In the genomic region with DNA sequence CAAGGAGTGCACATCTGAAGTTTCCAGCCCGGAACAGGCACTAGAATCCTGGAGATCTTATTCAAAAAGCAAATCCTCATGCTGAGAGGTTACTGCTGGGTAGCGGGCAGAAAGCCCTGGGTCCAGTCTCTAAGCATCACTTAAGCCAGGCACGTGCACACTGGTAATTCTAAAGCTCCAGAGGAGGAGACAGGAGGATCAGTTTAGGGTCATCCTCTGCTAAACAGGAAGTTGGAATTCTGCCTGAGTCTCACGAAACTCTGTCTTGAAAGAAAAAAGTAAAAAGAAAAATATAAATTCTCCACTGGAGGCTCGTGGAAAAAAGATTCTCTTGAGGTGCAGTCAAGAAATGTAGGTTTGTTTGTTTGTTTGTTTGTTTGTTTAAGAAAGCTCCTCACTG, we compare ENCODE assay signal across 26 mouse cellular contexts.
"Had no signal": no experiment of that assay in that cellular context is flagged by ENCODE, and none has a peak within 500 bp of the region (broad histone marks: within the 10 kb centered on the region; RNA-seq: fewer than 3 reads in every experiment).

No protein-coding gene starts in this region.

- H3K4me2 ChIP-seq: embryonic facial prominence, embryonic 12.5 days; embryonic facial prominence, embryonic 13.5 days; embryonic facial prominence, embryonic 15.5 days; forebrain, embryonic 12.5 days; forebrain, embryonic 13.5 days; forebrain, embryonic 15.5 days had no signal

- H3K4me3 ChIP-seq: embryonic facial prominence, embryonic 10.5 days; embryonic facial prominence, embryonic 12.5 days; embryonic facial prominence, embryonic 13.5 days; embryonic facial prominence, embryonic 15.5 days; erythroblast, embryonic 14.5 days; forebrain, embryonic 10.5 days; forebrain, embryonic 12.5 days; forebrain, embryonic 13.5 days; forebrain, embryonic 15.5 days; gastrocnemius, adult 2 months; heart, adult 2 months had no signal

- ATAC-seq: forebrain, embryonic 13.5 days; forebrain, embryonic 14.5 days; forebrain, embryonic 15.5 days; forebrain, embryonic 16.5 days; forebrain, postnatal 0 days had no signal

- H3K9me3 ChIP-seq: embryonic facial prominence, embryonic 12.5 days; embryonic facial prominence, embryonic 13.5 days; embryonic facial prominence, embryonic 15.5 days; forebrain, embryonic 10.5 days; forebrain, embryonic 12.5 days; forebrain, embryonic 15.5 days had no signal

- H3K9ac ChIP-seq: embryonic facial prominence, embryonic 12.5 days; embryonic facial prominence, embryonic 13.5 days; embryonic facial prominence, embryonic 15.5 days; forebrain, embryonic 12.5 days; forebrain, embryonic 13.5 days; forebrain, embryonic 15.5 days; forebrain, postnatal 0 days had no signal

- H3K36me3 ChIP-seq: embryonic facial prominence, embryonic 10.5 days; embryonic facial prominence, embryonic 12.5 days; embryonic facial prominence, embryonic 13.5 days; embryonic facial prominence, embryonic 15.5 days; forebrain, embryonic 10.5 days; forebrain, embryonic 12.5 days; forebrain, embryonic 15.5 days had no signal

- H3K27ac ChIP-seq: embryonic facial prominence, embryonic 10.5 days; embryonic facial prominence, embryonic 12.5 days; embryonic facial prominence, embryonic 13.5 days; embryonic facial prominence, embryonic 15.5 days; forebrain, embryonic 10.5 days; forebrain, embryonic 12.5 days; forebrain, embryonic 13.5 days; forebrain, embryonic 15.5 days; gastrocnemius, adult 2 months; heart, adult 2 months had no signal

- H3K27me3 ChIP-seq: embryonic facial prominence, embryonic 12.5 days; embryonic facial prominence, embryonic 13.5 days; embryonic facial prominence, embryonic 15.5 days; forebrain, embryonic 12.5 days; forebrain, embryonic 13.5 days; forebrain, embryonic 15.5 days had no signal

- H3K4me1 ChIP-seq: embryonic facial prominence, embryonic 10.5 days; embryonic facial prominence, embryonic 12.5 days; embryonic facial prominence, embryonic 13.5 days; embryonic facial prominence, embryonic 15.5 days; forebrain, embryonic 10.5 days; forebrain, embryonic 12.5 days; forebrain, embryonic 13.5 days; forebrain, embryonic 15.5 days had no signal

- DNase-seq: cerebellum, adult 9-10 months; cerebellum, adult 9-11 months; cerebellum, postnatal 10 days; cerebellum, postnatal 14 days; cerebellum, postnatal 25 days; cerebellum, postnatal 36 days; embryo, embryonic 11 days; forebrain, postnatal 0 days; gastrocnemius, adult 2 months; gastrocnemius, postnatal 10 days; gastrocnemius, postnatal 14 days; gastrocnemius, postnatal 25 days; gastrocnemius, postnatal 36 days; heart, adult 18-20 months; heart, adult 2 months had no signal
